Mouse (Mus musculus): ENCODE results near the gene Ngdn.
"Not testable (repeated sequence)": the region's sequence is repeated elsewhere in the genome, so short reads cannot be mapped to it uniquely, and the experiment has no call there.

Ngdn gene

GRCm38 (mm10) chr14:55014991-55015766 lies at the start of gene Ngdn:
TSS of gene Ngdn (plus strand) at chr14:55015454.
- peak; percentile 97 for DNase-seq

DNA sequence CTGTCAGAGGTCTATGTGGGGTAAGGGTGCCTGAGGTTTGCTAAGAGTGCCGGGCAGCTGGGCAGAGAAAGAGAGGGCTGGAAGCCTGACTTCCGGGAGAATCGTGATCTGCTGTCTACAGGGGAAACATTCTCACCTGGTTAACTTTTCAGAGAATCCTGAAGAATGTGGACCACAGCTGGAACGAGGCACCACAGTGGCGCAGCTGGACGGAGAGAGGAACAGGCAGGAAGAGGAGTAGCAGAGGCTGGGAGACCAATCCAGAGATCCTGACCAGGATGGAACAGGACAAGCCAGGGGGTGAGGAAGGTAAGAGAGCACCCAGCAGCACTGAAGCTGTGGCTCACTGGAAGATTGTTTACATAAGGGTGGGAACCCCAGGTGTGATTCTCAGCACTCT lies 49.6 kb upstream of the Ngdn start:
- DNase-seq = no peak

DNA sequence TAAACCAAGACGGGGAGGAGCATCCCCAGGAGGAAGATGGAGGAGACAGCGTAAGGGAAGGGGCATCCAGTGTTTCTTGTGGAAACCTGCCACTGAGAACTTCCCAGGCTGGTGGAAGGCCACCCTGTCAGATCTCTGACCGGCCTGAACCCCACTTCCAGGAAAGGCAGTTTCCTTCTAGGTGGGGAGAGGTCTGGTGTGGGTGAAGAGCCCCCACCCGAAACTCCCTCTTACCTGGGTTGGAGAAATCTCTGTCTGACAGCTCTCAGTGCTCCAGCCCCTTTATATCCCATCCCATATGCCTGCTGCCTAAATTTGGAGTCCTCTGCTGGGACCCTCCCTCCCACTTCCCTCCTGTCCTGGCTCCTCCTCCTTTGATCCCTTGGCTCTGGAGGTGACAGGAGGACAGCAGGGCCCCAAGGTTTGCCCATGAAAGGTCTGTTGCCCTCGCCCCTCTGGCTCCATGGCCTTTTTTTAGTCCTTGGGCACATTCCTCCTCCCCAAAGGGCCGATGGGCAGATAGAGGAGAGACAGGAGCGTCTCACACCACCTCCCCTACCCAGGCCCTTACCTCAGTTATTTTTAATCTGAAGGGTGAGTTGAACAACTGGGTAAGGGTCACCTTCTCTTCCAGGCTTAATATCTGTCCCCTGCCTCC lies 48.8 kb upstream of the Ngdn start, which contains the start of gene Myh6:
Myh6 (minus strand) TSS at position 608 of the 658 bp plus-strand sequence.
- no peak for DNase-seq

DNA sequence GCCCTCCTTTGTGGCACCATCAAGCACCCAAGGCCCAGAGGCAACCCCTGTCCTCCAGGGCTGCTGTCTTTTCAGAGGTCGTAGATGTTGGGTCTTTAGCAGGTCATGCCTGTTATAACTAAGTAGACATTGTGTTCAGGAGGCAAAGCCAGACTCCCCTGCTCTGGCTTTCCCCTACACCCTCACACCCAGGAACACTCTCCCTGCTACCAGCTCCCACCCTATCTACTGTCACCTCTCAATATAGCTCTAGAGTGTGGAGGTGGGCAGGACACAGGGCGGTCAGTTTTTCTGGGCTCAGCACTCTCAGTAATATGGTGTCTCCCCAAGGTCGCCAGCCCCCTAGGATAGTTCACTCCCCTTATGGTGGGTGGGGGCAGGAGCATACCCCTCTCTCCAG lies 47.4 kb upstream of the Ngdn start:
- no peak for DNase-seq

DNA sequence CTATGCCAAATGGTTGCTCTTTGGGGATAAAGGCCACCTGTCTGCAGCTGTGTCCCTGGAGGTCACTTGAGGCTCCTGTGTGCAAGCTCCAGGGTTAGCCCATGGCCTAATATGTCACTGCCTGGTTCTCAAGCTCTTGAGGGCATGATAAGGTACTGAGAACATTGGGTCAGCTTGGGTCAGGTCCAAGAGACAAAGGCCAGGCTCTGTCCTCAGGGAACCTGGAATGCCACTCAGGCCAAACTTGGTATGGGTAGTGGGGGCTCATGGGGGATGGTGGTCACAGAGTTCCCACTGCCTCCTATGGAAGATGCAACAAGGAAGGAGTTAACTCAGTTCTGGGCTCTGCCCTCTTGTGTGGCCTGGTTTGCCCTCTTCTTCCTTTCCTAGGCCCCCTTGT lies 46.9 kb upstream of the Ngdn start:
- DNase-seq = no peak

GRCm38 (mm10) chr14:54972786-54973185 lies 42.5 kb upstream of the Ngdn start:
- not testable (repeated sequence) for DNase-seq

DNA sequence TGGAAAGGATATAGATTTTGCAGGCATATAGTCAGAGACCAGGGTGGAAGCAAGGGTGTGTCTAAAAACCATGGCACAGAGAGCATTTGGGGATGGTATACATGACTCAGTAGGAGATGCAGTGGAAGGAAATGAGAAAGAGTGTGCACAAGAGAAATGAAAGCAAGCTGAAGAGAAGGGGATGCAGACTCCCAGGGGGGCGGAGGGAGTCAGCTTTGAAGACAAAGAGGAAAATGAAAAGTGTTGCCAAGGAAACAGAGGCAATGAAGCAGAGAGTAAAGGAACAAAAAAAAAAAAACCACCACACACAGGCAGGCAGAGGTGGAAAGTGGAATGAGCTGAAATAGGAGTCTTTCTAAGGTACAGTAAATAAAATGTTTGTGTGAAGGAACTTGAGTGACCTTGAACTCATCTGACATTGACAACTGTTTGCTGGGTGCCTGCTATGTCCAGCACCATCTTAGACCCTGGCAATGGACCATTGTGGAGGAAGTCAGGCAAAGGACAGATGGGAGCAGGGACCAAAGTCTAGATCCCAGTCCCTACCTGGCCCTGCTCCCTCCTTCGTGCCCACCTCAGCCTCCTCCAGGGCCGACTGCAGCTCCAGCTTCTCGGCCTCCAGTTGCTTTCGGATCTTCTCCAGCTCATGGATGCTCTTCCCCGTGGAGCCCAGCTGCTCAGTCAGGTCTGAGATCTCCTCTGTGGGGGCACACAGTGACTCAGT lies 41.0 kb upstream of the Ngdn start:
- DNase-seq = peak; percentile 38

DNA sequence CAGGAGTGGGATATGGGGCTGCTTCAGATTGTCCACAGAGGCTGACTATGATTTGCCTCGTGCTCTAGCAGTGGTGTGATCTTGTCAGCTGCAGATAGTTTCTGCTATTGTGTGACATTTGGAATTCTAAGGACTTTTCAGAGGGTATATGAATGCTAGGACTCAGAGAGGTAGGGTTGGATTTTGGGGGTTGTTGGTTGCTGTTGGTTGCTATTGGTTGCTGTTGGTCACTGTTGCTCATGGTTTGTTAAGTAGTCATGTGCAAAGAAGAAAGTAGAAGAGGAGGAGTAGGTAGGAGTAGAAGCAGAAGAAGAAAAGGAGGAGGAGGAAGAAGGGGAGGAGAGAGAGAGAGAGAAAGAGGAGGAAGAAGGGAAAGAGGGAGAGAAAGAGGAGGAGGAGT lies 38.6 kb upstream of the Ngdn start, which contains the start of gene Gm17428:
Gm17428 (plus strand) TSS at position 301 of the 400 bp plus-strand sequence.
- DNase-seq = no peak

GRCm38 (mm10) chr14:54978664-54979063 lies 36.6 kb upstream of the Ngdn start:
- DNase-seq = no peak

- DNase-seq = no peak
Observed at GRCm38 (mm10) chr14:54981934-54982333, 33.3 kb upstream of the Ngdn start.

GRCm38 (mm10) chr14:54988350-54988874 lies 26.8 kb upstream of the Ngdn start:
- not testable (repeated sequence) for DNase-seq

DNA sequence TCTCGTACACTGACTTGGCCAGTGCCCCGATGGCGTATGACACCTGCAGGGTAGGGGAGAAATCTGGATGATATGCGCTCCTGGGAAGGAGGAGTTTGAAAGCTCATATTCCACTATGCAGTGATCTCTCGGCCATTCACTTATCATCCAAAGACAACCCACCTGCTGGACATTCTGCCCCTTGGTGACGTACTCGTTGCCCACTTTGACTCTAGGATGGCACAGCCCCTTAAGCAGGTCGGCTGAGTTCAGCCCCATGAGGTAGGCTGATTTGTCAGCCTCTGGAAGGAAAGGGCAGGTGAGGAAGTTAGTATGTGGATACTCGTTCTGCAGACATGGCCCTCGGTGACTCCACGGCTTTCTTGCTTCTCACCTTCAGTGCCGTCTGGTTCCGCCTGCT lies 26.4 kb upstream of the Ngdn start:
- no peak for DNase-seq

DNA sequence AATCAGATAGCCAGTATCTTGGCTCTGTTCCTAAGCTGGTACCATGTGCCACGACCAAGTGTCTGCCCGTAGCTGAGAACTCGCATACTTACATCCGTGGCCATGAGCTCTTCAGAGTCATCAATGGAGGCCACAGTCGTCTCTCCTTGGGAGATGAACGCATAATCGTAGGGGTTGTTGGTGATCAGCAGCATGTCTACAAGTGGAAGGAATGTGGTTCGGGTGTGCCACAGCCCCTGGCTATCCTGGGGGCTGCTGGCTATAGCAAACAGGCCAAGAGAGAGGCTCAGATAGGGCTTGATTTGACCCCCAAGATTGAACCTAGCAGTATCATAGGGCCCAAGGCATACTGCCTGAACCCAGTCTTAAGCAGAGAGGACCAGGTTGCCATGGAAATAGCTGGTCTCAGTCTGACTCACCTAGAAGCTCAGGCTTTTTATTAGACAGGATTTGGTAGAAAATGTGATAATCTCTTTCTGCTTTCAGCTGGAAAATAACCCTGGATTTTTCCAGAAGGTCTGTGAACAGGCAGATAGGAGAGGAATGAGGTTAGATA lies 25.3 kb upstream of the Ngdn start:
- no peak for DNase-seq

GRCm38 (mm10) chr14:54992196-54992595 lies 23.1 kb upstream of the Ngdn start:
- DNase-seq = no peak

GRCm38 (mm10) chr14:54993636-54994035 lies 21.6 kb upstream of the Ngdn start:
- no peak for DNase-seq

DNA sequence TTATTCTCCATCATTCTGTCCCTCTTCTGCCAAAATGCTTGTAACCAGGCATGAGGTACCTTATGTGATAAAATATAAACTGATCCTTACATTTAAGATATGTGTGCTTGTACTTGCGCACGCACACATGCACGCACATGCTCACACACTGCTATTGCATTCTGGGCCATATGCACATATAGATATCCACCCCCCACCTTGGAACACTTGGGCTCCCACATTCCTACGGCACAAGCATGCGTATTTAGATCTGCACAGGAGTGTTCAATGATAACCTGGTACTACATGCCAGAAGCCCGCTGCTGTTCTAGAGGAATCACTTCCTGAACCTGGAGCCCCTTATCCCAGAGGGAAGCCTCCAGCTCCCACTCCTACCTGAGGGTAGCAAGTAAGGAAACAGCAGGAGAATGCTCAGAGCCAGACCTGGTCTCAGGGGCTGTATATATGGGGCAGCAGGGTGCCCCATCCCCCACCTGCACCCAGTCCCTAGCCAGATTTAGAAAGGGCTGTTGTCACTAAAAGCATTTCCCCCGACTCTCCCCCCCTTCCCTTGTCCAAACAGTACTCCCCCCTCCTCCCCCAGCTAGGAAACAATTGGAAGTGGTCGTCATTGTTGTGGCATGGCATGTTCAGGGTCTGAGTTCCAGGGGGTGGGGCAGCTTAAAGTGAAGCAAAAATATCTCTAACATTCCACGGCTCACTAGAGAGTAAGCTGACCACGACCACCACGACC lies 21.0 kb upstream of the Ngdn start, which contains the start of gene Myh7:
Myh7 (minus strand) TSS at position 491 of the 733 bp plus-strand sequence.
- no peak for DNase-seq

DNA sequence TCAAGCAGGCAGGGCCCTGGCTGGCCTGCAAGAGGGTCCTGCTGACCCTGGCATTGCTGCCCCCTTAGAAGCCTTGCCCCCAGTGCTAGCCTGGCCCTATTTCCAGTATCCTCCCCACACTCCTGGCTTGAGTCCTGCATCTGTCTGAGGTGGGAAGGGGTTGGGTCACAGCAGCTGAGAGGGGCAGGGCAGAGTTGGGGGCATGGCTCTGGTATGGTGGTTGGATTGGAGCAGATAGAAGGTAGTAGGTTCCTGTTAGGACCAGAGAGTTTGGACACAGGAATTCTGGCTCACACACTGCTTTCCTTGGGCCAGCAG lies 20.4 kb upstream of the Ngdn start:
- no peak for DNase-seq

GRCm38 (mm10) chr14:54995457-54996138 lies 19.7 kb upstream of the Ngdn start:
- DNase-seq = peak; percentile 68

DNA sequence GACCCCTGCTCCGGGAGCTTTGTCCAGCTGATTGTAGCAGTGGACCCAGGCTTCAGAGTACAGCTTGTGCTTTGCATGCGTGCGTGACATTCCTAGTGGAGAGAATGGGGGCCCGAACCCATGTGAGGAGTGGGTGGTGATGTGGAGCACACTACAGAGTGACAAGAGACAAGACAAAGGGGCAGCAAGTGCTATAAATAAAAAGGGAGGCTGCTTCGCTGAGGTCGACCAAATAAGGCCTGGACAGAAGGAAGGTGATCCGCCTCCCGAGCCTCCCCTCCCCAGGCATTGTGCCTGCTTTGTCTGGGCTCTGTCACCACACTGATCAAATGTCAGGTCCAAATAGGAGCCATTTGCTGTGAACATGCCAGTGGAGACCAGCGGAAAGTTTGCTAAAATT lies 18.5 kb upstream of the Ngdn start:
- no peak for DNase-seq

DNA sequence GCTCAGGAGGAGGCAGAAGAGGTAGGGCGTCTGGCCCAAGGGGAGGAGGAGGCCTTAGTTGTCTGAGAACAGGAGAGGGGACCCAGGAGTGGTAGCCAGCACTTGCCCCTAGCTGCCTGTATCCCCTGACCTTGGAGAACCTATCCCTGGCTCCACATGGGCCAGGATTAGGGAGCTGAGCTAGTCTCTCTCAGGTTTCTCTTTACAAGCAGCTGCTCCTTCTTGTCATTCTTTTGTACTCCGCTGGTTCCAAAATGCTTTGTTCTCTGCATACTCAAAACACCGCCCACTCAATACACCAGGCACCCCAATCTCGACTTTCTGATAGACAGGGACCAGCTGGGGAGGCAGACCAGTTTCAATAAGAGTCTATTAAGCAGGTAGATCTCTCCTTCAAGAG lies 18.0 kb upstream of the Ngdn start:
- no peak for DNase-seq

GRCm38 (mm10) chr14:54998680-54999079 lies 16.6 kb upstream of the Ngdn start:
- DNase-seq = no peak

DNA sequence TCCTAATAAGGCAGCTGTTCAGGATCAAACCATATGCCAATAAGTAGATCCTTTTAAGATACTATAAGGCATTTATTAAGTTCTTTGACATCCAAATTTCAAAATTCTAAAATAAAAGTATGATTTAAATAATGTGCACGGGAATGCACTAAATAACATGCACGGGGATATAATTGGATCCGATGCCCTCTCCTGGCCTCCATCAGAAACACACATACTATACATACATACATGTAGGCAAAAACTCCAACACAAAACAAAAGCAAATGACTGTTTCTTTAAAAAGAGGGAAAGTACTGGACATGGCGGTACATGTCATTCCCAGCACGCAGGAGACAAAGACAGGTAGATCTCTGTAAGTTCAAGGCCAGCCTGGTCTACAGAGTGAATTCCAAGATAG lies 15.4 kb upstream of the Ngdn start:
- DNase-seq = not testable (repeated sequence)

Data from right cerebral cortex, postnatal 14 days (tissue).